Mouse (Mus musculus): ENCODE data around the gene A730061H03Rik.

DNA sequence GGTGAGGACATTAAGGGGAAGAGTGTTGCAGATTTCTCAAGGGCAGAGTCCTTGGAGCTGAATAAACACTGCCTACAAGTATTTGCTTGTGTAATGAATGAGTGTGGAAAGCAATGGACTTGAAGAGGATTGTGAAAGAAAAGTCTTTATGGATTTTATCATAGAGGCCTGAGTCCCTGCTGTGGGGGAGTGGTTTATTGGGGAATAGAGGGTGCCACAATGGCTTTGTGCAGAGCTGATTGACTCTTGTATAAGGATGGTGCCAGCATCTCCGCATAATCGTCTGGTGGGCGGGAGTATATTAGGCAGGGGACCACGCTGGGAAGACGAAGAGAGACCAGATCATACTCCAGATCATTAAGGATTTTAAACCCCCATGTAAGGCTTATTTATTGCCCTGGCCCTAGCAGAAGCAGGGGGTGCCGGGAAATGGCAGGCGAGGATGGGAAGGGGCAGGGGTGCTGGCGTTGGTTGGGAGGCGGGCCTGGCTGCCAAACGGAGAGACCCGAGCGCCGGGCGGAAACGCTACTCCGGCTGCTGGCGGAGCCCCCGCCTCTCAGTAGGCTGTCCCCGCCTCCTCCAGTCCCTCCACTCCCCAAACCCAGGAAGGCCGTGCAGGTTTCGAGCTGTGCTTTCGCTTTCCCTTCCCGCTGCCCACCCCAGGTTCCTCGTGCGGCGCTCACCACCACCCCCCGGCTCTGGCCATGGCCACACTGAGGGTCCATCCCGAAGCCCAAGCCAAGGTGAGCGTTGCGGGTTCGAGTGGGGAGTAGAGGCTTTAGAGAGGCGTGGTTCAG is 17.9 kb upstream of the A730061H03Rik start, which contains the start of gene Psme1:
- TF ChIP-seq TAL1 (IDR thresholded peaks at IDR 0.05; ENCODE audit: low read length) (no peak), GATA1 (IDR thresholded peaks at IDR 0.05; ENCODE audit: low read length) (no peak)

Data from erythroblast, embryonic 14.5 days (primary cell).